Mouse (Mus musculus): ENCODE results near the gene C1qtnf5.
A peak's percentile ranks its signal among the peaks of the same experiment; 100 is the strongest.

C1qtnf5 gene

GRCm38 (mm10) chr9:44107110-44107509 is at the start of gene C1qtnf5:
Gene C1qtnf5 (plus strand): TSS chr9:44107245.
- DNase-seq (ENCODE audit: low spot score) = peak; percentile 80

GRCm38 (mm10) chr9:44058606-44059005 is 48.4 kb upstream of the C1qtnf5 start:
- DNase-seq (ENCODE audit: low spot score) = no peak

- no peak for DNase-seq (ENCODE audit: low spot score)
These were observed 41.9 kb upstream of the C1qtnf5 start for GRCm38 (mm10) chr9:44065177-44065576.

GRCm38 (mm10) chr9:44066785-44067225 is 40.2 kb upstream of the C1qtnf5 start, which contains the start of gene Usp2:
Gene Usp2 (plus strand): TSS chr9:44067021.
- peak; percentile 100 for DNase-seq (ENCODE audit: low spot score)

GRCm38 (mm10) chr9:44067241-44067959 is 39.6 kb upstream of the C1qtnf5 start:
- DNase-seq (ENCODE audit: low spot score) = no peak

GRCm38 (mm10) chr9:44067960-44068330 is 39.1 kb upstream of the C1qtnf5 start:
- no peak for DNase-seq (ENCODE audit: low spot score)

- DNase-seq (ENCODE audit: low spot score) = no peak
These were observed 37.8 kb upstream of the C1qtnf5 start for GRCm38 (mm10) chr9:44069252-44069651.

- DNase-seq (ENCODE audit: low spot score) = no peak
These were observed 36.8 kb upstream of the C1qtnf5 start for GRCm38 (mm10) chr9:44070113-44070843.

- no peak for DNase-seq (ENCODE audit: low spot score)
These were observed 36.2 kb upstream of the C1qtnf5 start for GRCm38 (mm10) chr9:44070844-44071231.

GRCm38 (mm10) chr9:44071914-44072598 is 35.0 kb upstream of the C1qtnf5 start:
- DNase-seq (ENCODE audit: low spot score) = no peak

GRCm38 (mm10) chr9:44072599-44072915 is 34.5 kb upstream of the C1qtnf5 start:
- DNase-seq (ENCODE audit: low spot score) = no peak

- no peak for DNase-seq (ENCODE audit: low spot score)
These were observed 33.9 kb upstream of the C1qtnf5 start for GRCm38 (mm10) chr9:44073115-44073514.

- DNase-seq (ENCODE audit: low spot score) = no peak
These were observed 32.4 kb upstream of the C1qtnf5 start for GRCm38 (mm10) chr9:44074395-44075275.

- no peak for DNase-seq (ENCODE audit: low spot score)
These were observed 31.6 kb upstream of the C1qtnf5 start for GRCm38 (mm10) chr9:44075276-44075995.

- no peak for DNase-seq (ENCODE audit: low spot score)
These were observed 30.9 kb upstream of the C1qtnf5 start for GRCm38 (mm10) chr9:44075996-44076763.

- peak; percentile 46 for DNase-seq (ENCODE audit: low spot score)
These were observed 30.3 kb upstream of the C1qtnf5 start for GRCm38 (mm10) chr9:44076764-44077120.

GRCm38 (mm10) chr9:44077266-44077910 is 29.7 kb upstream of the C1qtnf5 start:
- DNase-seq (ENCODE audit: low spot score) = no peak

GRCm38 (mm10) chr9:44078136-44078797 is 28.8 kb upstream of the C1qtnf5 start:
- DNase-seq (ENCODE audit: low spot score) = no peak

GRCm38 (mm10) chr9:44078955-44079756 is 27.9 kb upstream of the C1qtnf5 start:
- DNase-seq (ENCODE audit: low spot score) = peak; percentile 82
